Mouse (Mus musculus): ENCODE data around the gene Oit3.

Oit3 gene

GRCm38 (mm10) chr10:59441735-59442134 is at the start of gene Oit3:
Oit3 (minus strand) TSS chr10:59441778.
- in situ Hi-C loops (cut with MboI, MseI) = no loop called here

DNA sequence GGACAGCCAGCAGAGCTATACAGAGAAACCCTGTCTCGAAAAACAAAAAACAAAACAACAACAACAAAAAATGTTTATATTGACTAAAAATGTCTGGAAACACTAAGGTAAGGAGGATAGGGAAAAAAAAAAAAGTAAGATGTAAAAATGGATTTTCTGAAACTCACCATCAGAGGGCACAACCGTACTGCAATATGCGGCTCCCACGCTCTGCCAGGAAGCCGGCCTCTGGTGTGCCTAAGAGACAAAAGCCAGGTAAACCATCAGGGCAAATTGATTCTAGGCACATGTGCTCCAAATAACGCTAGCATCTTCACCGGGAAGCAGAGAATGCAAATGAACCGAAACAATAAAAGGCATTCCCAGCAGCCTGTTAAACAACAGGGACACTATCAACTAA is 49.3 kb upstream of the Oit3 start:
- in situ Hi-C loops (cut with MboI, MseI) = no loop called here

- in situ Hi-C loops (cut with MboI, MseI) = no loop called here
Observed at GRCm38 (mm10) chr10:59489411-59489810, 47.8 kb upstream of the Oit3 start.

DNA sequence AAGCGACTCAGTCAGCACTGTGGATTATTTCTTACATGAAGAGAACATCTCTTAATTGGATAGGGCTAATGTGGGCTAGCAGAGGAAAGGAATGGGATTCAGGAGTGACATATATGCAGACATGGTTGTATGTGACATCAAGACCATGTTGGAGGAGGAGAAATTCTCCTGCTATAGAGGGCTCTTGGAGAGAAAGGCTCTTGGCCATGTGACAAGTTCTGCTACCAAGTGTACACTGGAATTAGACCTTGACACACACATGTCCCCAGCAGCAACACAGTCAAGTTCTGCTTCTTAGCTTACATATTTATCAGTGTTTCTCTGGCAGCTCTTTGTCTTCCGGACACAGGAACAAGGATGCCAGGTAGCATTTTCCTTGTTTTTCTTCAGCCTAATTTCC is 45.8 kb upstream of the Oit3 start:
- in situ Hi-C loops (cut with MboI, MseI) = no loop called here

GRCm38 (mm10) chr10:59484318-59484717 is 42.7 kb upstream of the Oit3 start:
- in situ Hi-C loops (cut with MboI, MseI) = no loop called here

DNA sequence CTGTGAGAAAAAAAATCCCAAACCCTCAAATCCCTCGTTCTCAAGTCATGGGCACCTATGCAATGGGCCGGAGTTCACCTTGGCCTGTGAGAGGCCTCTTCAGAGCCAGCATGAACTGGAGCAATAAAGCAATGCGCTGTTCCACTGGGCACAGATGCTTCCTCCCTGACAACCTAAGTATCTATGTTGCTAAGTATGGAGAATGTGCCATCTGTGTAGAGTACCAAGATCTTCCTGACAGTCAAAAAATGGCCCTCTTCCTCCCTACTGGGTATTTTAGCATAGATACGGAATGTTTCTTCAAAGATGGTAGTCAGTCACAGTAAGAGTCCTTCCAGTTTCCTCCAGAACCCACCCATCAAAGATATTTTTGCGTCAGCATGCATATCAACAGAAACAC is 39.8 kb upstream of the Oit3 start:
- in situ Hi-C loops (cut with MboI, MseI) = no loop called here

DNA sequence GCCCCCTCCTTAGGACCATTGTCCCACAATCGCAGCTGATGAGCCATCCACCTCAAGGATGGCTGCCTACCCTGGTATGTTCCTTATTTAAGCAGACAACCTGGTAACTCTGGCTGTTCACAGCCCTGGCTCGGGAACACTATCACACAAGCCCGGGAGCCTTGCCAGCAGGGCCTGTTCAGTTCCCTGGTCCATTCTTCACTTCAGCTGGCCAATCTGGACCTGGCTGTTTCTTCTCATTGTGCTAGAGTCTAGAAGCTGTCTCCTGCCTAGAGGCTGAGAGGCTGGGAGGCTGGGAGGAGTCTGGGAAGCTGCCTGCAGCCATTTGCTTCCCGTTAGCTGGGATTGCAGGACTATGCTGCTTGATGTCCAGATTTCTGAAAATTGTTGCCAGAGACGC is 28.9 kb upstream of the Oit3 start:
- in situ Hi-C loops (cut with MboI, MseI) = no loop called here

DNA sequence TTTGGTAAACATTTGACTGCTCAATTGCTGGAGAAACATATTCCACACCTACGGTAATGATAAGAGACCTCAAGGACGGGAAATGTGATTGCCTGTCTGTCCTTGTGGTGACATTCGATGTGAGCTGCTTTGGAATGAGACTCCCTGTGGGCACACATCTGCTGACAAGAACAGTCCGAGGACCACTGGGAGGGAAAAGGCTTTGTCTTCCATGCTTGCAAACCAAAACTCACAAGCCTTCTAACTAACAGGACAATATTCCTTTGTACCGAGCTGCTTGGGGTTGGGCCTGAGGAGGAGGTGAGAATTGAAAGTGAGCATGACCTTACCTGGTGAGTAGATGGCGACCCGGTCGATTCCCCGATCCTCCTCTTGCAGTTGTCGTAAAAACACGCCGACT is 25.7 kb upstream of the Oit3 start:
- in situ Hi-C loops (cut with MboI, MseI) = no loop called here

DNA sequence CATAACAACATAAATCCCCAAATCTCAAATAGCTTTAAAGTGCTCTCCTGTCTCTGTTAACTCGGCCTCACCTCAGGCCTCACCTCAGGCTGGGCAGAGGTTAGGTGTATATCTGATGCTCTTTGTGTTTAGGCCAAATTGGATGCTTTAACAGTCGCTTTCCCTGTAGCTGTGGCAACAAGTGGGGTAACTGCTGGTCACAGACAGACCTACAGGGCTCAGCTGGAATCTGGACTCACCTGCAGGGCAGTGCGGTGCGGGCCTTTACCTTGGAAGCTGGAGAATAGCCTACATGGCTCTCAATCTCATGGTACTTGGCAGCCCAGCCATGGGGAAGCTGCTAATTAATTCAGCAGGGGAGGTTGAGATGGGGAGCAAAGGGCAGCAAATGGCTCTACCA is 25.0 kb upstream of the Oit3 start:
- in situ Hi-C loops (cut with MboI, MseI) = no loop called here

DNA sequence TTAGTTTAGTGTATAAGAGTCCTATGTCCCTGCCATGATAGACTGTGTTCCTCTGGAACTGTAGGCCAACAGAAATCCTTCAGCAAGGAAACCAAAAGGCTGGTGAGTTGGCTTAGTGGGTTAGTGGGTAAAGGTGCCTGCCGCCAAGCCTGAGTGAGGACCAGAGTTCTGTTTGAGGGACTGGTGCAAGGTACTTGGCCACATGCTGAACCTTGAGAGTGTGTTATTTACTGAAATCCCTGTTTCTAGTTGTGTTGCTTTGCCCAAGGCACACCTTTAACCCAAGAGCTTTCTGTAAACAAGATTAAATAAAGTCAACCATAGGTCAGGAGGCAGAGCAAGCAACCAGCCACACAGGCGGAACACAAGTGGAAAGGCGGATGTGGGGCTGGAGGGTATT is 24.0 kb upstream of the Oit3 start:
- in situ Hi-C loops (cut with MboI, MseI) = no loop called here

- in situ Hi-C loops (cut with MboI, MseI) = no loop called here
Observed at GRCm38 (mm10) chr10:59462307-59462706, 20.7 kb upstream of the Oit3 start.

DNA sequence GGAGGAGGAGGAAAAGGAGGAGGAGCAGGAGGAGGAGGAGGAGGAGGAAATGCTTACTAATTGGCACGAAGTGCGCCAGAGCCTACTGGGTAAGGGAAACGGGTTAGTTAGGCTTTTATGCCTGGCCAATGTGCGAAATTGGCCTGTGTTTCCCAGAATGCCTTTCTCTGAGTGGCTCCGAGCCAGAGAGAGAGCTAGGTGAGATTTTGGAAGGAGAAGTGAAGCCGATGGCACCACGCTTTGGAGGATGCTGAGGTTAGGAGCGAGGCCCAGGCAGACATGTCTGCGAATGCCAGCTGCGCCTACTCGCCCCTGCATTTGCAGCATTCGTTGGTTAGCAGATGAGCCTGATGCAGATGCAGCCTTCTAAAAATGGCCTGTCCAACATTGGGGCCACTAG is 18.2 kb upstream of the Oit3 start:
- in situ Hi-C loops (cut with MboI, MseI) = no loop called here

GRCm38 (mm10) chr10:59454631-59455030 is 13.1 kb upstream of the Oit3 start:
- in situ Hi-C loops (cut with MboI, MseI) = no loop called here

DNA sequence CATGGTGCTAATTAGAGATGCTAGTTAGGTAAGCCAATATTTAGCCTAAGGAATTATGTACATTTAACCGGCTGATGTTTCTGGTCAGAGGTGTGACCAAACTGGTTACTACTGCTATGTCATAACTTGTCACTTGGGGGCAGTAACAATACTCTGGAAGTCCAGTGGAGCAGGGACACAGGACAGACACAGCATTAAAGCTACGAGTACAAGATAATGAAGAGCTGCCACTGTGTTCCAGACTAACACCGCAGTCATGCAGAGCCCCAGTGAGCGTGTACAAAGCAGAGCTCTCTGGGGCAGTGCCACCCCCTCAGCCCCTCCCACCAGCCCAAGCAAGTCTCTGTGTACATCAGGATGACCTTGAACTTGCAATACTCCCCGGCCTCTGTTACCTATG is 10.3 kb upstream of the Oit3 start:
- in situ Hi-C loops (cut with MboI, MseI) = no loop called here

DNA sequence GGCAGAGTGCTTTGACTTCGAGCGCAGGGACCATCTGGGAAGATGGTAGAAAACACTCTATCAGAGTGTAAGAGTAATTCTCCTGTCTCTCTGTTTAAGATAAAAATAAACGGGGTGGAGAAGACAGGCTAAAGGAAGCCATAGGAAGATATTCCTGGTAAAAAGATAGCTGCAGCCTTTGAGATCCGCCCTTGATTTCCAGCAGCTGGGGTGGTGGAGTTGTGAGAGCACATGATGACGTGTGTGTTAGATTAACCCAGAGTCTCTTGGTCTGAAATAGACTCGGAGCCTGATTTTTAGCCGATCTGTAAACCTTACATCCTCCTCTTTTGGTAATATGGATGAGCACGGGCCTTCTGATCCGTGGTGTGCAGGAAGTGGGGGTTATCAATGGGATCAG is 6.0 kb upstream of the Oit3 start:
- in situ Hi-C loops (cut with MboI, MseI) = no loop called here

GRCm38 (mm10) chr10:59446911-59447437 is 5.4 kb upstream of the Oit3 start:
- in situ Hi-C loops (cut with MboI, MseI) = no loop called here

DNA sequence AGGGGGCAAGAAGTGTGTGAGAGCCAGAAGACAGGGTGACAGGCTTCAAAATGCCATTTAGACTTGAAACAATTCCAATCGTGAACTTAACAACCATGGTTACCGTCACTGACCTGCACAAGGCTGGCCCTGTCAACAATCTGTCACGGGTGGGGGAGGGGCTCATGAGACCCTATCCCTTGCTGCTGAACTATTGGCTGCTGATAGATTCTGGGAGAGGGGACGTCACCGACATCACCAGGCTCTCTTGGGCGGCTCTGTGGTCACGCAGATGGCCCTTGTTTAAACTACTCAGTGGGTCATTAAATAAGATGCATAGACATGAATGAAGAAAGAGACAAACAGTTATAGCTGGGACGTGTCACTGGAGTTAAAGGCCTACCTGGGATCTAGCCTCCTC is 3.1 kb upstream of the Oit3 start:
- in situ Hi-C loops (cut with MboI, MseI) = no loop called here

GRCm38 (mm10) chr10:59444106-59444505 is 2.5 kb upstream of the Oit3 start:
- in situ Hi-C loops (cut with MboI, MseI) = no loop called here

DNA sequence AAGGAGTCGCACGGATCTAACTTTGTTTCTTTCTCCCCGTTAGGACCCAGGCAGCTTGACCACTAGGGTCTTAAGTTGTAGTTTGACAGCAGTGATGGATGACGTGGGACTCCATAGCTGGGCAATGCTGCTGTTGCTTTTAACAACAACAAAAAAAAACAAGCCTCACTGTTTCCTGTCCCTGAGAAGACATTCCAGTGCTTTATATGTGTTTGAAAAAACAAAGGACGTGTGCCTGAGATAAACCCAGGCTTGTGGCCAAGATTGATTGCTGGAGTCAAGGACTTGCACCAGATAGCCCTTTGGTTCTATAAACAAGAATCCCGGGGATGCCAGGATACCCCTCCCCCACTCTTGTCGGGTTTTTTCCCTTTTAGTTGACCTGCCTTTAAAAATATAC is 1.6 kb upstream of the Oit3 start:
- in situ Hi-C loops (cut with MboI, MseI) = no loop called here

DNA sequence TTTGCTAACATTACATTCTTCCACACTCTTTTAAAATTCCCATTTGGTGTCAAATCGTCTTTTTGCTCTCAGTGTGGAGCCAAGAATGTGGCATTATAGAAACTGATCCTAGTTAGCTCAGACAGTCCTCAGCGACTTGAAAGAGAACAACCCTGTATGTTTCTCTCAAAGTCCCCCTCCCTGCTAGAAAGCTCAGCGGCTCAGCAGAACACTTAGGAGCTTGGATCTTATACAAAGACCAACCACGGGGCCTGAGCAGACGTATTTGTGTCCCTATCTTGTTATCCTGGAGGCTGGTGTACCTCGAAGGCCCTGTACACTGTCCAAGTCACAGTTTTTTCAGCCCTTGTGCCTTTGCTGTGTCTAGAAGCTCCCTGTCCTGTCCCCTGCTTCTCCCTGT is 1.4 kb downstream of the Oit3 start:
- in situ Hi-C loops (cut with MboI, MseI) = no loop called here

GRCm38 (mm10) chr10:59439508-59439931 is 2.1 kb downstream of the Oit3 start:
- in situ Hi-C loops (cut with MboI, MseI) = no loop called here

DNA sequence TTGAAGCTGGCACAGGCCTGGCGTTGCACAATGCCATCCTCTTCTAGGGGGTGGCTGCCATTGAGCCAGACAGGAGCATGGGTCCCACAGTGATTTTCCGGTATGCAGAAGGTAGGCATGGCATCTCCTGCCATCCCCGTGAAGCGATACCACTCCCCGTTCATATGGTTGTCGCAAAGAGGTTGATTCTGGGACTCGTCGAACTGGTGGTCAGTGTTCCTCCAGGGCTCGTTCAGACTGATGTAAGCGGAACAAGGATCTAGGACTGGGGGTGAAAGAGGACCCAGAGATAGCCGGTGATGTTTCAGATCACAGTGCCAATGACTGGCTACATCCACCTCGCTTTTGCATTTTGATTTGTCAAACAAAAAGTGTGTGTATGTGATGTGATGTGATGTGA is 2.9 kb downstream of the Oit3 start:
- in situ Hi-C loops (cut with MboI, MseI) = no loop called here

- in situ Hi-C loops (cut with MboI, MseI) = no loop called here
Observed at GRCm38 (mm10) chr10:59435746-59436145, 5.8 kb downstream of the Oit3 start.

- in situ Hi-C loops (cut with MboI, MseI) = no loop called here
Observed at GRCm38 (mm10) chr10:59430701-59431218, 10.8 kb downstream of the Oit3 start.
